Mouse (Mus musculus): ENCODE measurements around the gene Metrn. TPM values are rescaled to one million over a fixed set of nuclear protein-coding genes. Genes with fewer than 3 reads are reported as not detected.
A peak's percentile ranks its signal among the peaks of the same experiment; 100 is the strongest.

The Metrn gene
- polyA plus RNA-seq, 1 experiment: 3.2 TPM

DNA sequence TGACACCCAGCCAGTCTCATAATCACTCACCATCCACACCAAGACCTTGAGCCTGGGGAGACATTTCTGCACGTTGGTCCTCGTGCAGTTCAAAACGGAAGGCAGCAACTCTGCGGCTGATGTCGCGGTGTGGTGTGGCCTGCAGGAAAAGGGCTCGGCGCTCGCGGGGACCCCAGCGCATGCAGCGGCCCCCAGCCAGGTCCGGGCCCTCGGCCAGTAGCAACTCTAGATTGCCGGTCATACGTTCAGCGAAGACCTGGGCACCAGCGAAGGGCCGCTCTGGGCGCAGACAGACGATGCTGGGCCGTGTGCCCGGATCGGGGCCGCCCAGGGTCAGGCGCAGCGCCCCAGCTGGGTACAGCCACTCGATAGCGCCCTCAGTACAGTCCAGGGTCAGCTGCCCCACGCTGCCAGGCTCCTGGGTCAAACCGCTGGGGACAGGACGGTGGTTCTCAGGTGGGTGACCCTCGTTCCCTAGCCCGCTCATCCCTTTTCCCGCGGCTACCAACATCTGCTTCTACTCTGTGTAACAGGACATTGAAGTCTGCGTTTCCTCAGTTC, 645 bp downstream of the Metrn start:
- Histone ChIP-seq H3K4me1 (ENCODE audit: control insufficient read depth, insufficient read depth, insufficient read length, low read length) (peaks cover 10% of the 10 kb centered on the region), H3K27ac (replicated peaks; ENCODE audit: low read depth, low read length) (no peak overlapping the region), H3K4me3 (ENCODE audit: insufficient read depth, low read depth, low read length) (peak overlapping the region; percentile 75)

DNA sequence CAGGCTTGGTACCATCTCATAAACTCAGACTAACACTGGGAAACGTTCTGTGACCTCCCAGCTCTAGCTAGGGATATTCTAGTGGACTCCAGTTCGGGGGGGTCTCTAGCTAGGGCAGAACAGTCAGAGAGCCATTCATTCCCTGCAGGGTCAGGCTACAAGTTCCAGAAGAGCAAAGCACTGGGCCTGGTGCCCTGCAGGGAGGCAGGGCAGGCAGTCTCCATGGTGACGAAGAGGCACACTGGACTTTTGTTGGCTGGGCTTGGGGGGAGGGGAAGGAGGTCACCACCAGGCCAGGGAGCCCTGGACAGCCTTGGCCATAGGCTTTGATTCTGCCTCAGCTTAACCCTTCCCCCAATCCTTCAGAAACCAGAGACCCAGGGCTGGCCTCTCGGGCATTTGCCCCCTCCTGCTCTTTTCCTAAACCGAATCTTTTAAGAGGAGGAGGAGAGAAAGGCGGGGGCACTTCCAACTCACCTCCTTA, 1.3 kb downstream of the Metrn start, which contains the start of gene AC134908.4:
Gene AC134908.4 (minus strand): TSS at position 51 of the 484 bp plus-strand sequence.
- Histone ChIP-seq H3K27ac (replicated peaks; ENCODE audit: low read depth, low read length) (no peak within 1 kb of the TSS), H3K4me3 (ENCODE audit: insufficient read depth, low read depth, low read length) (peak within 1 kb of the TSS; percentile 75), H3K4me1 (ENCODE audit: control insufficient read depth, insufficient read depth, insufficient read length, low read length) (peaks cover 11% of the 10 kb centered on the region)

- no peak overlapping the region for H3K4me3 ChIP-seq (ENCODE audit: insufficient read depth, low read depth, low read length)
- peaks cover 11% of the 10 kb centered on the region for H3K4me1 ChIP-seq (ENCODE audit: control insufficient read depth, insufficient read depth, insufficient read length, low read length)
- no peak overlapping the region for H3K27ac ChIP-seq (replicated peaks; ENCODE audit: low read depth, low read length)
Observed at GRCm38 (mm10) chr17:25794998-25795397, 1.9 kb downstream of the Metrn start.

- Histone ChIP-seq H3K27ac (replicated peaks; ENCODE audit: low read depth, low read length) (no peak overlapping the region), H3K4me1 (ENCODE audit: control insufficient read depth, insufficient read depth, insufficient read length, low read length) (peaks cover 11% of the 10 kb centered on the region), H3K4me3 (ENCODE audit: insufficient read depth, low read depth, low read length) (no peak overlapping the region)
Observed at GRCm38 (mm10) chr17:25794197-25794596, 2.7 kb downstream of the Metrn start.

GRCm38 (mm10) chr17:25792615-25793014, 4.3 kb downstream of the Metrn start, which contains the start of gene Fam173a:
Fam173a (minus strand) TSS chr17:25792901.
- peaks cover 11% of the 10 kb centered on the region for H3K4me1 ChIP-seq (ENCODE audit: control insufficient read depth, insufficient read depth, insufficient read length, low read length)
- H3K4me3 ChIP-seq (ENCODE audit: insufficient read depth, low read depth, low read length): peak within 1 kb of the TSS; percentile 70
- H3K27ac ChIP-seq (replicated peaks; ENCODE audit: low read depth, low read length): peak within 1 kb of the TSS; percentile 67

GRCm38 (mm10) chr17:25791843-25792527, 5.0 kb downstream of the Metrn start:
- peak overlapping the region; percentile 70 for H3K4me3 ChIP-seq (ENCODE audit: insufficient read depth, low read depth, low read length)
- H3K4me1 ChIP-seq (ENCODE audit: control insufficient read depth, insufficient read depth, insufficient read length, low read length): peaks cover 11% of the 10 kb centered on the region
- peak overlapping the region; percentile 67 for H3K27ac ChIP-seq (replicated peaks; ENCODE audit: low read depth, low read length)

- peaks cover 11% of the 10 kb centered on the region for H3K4me1 ChIP-seq (ENCODE audit: control insufficient read depth, insufficient read depth, insufficient read length, low read length)
- peak overlapping the region; percentile 70 for H3K4me3 ChIP-seq (ENCODE audit: insufficient read depth, low read depth, low read length)
- no peak overlapping the region for H3K27ac ChIP-seq (replicated peaks; ENCODE audit: low read depth, low read length)
Observed at GRCm38 (mm10) chr17:25791320-25791842, 5.6 kb downstream of the Metrn start.

DNA sequence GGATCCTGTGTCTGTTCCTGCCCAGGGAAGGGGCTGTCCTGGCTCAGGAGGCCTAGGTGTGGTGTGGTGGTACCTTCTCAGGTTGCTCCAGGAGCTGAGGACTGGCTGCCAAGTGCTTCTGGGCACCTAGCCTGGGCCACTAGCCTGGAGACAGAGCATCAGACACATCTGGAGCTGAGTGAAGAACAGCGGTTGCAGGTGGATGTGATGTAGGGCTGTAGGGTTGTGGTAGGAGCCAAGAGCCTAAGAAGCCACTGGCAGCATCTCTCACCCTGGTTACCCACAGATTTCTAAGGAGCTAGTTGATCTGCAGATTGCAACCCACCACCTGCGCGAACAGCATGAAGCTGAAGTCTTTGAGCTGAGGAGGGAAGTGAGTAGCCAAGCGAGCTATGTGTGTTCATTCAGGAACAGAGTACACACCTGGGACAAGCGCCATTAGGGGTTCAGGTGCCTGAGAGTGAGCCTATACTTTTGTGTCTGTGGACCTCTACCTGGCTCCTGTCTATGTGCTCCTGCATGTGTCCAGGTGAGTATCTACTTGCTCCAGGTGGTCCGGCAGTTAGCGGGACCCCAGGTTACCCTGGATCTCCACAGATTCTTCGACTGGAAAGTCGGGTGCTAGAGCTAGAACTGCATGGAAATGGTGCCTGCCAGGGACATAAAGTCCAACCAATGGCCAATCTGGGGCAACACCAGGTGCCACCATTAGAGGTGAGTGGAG, 10.0 kb downstream of the Metrn start:
- no peak overlapping the region for H3K4me3 ChIP-seq (ENCODE audit: insufficient read depth, low read depth, low read length)
- H3K4me1 ChIP-seq (ENCODE audit: control insufficient read depth, insufficient read depth, insufficient read length, low read length): 0 out of 2 replicates have a peak, but pooled peaks cover 5% of the 10 kb centered on the region
- no peak overlapping the region for H3K27ac ChIP-seq (replicated peaks; ENCODE audit: low read depth, low read length)

DNA sequence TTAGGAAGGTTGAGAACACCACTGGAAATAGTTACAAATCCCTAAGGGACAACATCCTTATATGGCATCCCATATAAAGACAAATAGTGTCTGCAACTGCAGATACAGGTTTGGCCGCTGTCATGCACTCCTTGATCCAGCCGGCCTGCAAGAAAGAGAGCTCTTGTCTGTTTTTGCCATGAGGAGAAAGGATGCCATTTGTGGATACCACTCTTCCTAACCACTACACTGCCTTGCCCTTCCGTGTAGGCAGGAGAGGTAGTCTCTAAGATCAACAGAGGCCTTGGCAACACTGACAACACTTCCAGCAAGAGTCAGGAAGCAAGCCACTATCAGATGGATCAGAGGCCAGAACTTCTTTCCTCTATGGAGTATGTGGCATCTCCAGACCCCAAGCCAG, 10.7 kb downstream of the Metrn start, which contains the start of gene Ccdc78:
Gene Ccdc78 (plus strand): TSS at position 301 of the 400 bp plus-strand sequence.
- Histone ChIP-seq H3K4me1 (ENCODE audit: control insufficient read depth, insufficient read depth, insufficient read length, low read length) (0 out of 2 replicates have a peak, but pooled peaks cover 2% of the 10 kb centered on the region), H3K4me3 (ENCODE audit: insufficient read depth, low read depth, low read length) (peak within 1 kb of the TSS; percentile 93), H3K27ac (replicated peaks; ENCODE audit: low read depth, low read length) (no peak within 1 kb of the TSS)

GRCm38 (mm10) chr17:25785281-25785745, 11.6 kb downstream of the Metrn start, which contains the start of gene Haghl:
Haghl (minus strand) TSS chr17:25785673.
- Histone ChIP-seq H3K4me1 (ENCODE audit: control insufficient read depth, insufficient read depth, insufficient read length, low read length) (no peaks in the 10 kb centered on the region), H3K4me3 (ENCODE audit: insufficient read depth, low read depth, low read length) (peak within 1 kb of the TSS; percentile 93), H3K27ac (replicated peaks; ENCODE audit: low read depth, low read length) (no peak within 1 kb of the TSS)

GRCm38 (mm10) chr17:25783861-25784574, 12.9 kb downstream of the Metrn start:
- H3K4me3 ChIP-seq (ENCODE audit: insufficient read depth, low read depth, low read length): no peak overlapping the region
- no peaks in the 10 kb centered on the region for H3K4me1 ChIP-seq (ENCODE audit: control insufficient read depth, insufficient read depth, insufficient read length, low read length)
- H3K27ac ChIP-seq (replicated peaks; ENCODE audit: low read depth, low read length): no peak overlapping the region

DNA sequence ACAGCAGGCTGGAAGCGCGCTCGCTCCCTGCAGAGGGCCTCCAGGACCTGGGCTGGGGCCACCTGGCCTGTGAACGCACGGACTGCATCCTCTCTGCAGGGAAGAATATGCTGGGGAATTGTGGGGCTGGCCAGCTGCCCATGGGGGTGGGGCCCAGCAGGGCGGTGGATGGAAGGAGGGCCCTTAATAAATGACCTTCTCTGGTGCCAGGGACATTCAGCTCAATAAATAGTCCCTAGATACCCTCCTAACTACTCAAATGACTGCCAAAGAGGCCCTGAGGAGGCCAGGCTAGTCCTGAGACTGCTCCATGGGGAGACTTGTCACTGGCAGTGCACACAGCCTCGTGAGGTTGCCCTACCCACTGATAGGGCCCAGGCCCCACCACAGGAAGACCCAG, 13.8 kb downstream of the Metrn start:
- H3K4me3 ChIP-seq (ENCODE audit: insufficient read depth, low read depth, low read length): no peak overlapping the region
- H3K4me1 ChIP-seq (ENCODE audit: control insufficient read depth, insufficient read depth, insufficient read length, low read length): no peaks in the 10 kb centered on the region
- no peak overlapping the region for H3K27ac ChIP-seq (replicated peaks; ENCODE audit: low read depth, low read length)

- Histone ChIP-seq H3K4me1 (ENCODE audit: control insufficient read depth, insufficient read depth, insufficient read length, low read length) (no peaks in the 10 kb centered on the region), H3K4me3 (ENCODE audit: insufficient read depth, low read depth, low read length) (no peak overlapping the region), H3K27ac (replicated peaks; ENCODE audit: low read depth, low read length) (no peak overlapping the region)
Observed at GRCm38 (mm10) chr17:25781339-25781738, 15.6 kb downstream of the Metrn start.

DNA sequence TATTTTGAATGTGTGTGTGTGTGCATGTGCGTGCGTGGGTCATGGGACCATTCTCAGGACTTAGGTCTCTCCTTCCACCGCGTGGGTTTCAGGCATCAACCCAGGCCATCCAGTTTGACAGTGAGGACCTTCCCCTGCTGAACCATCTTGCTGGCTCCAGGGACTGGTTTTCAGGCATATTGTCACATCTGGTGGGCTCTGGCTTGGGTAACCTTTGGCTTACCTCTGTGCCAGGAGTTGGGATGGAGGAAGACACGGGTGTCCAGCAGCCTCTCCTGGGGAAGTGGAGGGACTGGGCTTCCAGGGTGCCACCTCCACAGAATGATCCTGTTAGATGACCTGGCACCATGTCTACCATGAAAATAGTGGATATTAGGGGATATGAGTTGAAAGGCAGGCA, 19.0 kb downstream of the Metrn start:
- H3K4me1 ChIP-seq (ENCODE audit: control insufficient read depth, insufficient read depth, insufficient read length, low read length): no peaks in the 10 kb centered on the region
- no peak overlapping the region for H3K4me3 ChIP-seq (ENCODE audit: insufficient read depth, low read depth, low read length)
- H3K27ac ChIP-seq (replicated peaks; ENCODE audit: low read depth, low read length): no peak overlapping the region
